Mouse (Mus musculus) G1E (cell line): ENCODE results near the gene Col25a1.

ENCODE experiments used
- CTCF ChIP-seq: IDR thresholded peaks from 2 replicates; pipeline ENCODE4 v1.5.1; 2012; ENCODE audit warnings: low read depth, low read length, inconsistent platforms, mixed read lengths
- GATA1 ChIP-seq: IDR thresholded peaks from 2 replicates; pipeline ENCODE4 v1.6.1; 2012; ENCODE audit warnings: borderline replicate concordance, low read length, inconsistent platforms, mixed read lengths
- GATA2 ChIP-seq: IDR thresholded peaks from 2 replicates; pipeline ENCODE4 v1.6.1; 2012; ENCODE audit warnings: low read depth, low read length, inconsistent platforms, borderline replicate concordance
- POLR2AphosphoS5 ChIP-seq: IDR thresholded peaks from 2 replicates; pipeline ENCODE4 v1.6.1; 2012; ENCODE audit warnings: low read depth, low read length, inconsistent platforms; ENCODE audit not compliant: insufficient replicate concordance
- TAL1 ChIP-seq: conservative IDR thresholded peaks from 2 replicates; pipeline ENCODE4 v1.6.1; 2012; ENCODE audit warnings: low read depth, low read length, inconsistent platforms, mixed read lengths

DNA sequence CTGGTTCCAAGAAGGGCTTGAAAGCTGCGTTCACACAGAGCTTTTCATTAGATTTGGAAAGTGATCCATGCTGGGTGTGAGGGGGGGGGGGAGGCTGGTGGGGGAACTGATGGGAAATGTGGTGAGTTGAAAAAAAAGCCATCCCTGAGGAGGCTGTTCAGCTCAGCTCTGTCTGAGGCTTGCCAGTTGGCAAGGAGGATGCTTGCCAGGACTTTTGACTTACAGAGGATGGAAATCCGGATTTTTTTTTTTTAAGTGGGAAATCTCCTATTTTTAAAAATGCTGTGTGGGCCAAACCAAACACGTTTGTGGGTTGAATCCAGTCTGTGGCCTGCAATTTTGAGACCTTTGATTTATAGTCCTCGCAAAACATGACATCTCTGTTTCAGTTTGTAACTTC lies 35.6 kb downstream of the Col25a1 start:
- TF ChIP-seq CTCF = no peak
- TF ChIP-seq GATA2 = no peak
- no peak for TF ChIP-seq GATA1
- no peak for TF ChIP-seq TAL1
- TF ChIP-seq POLR2AphosphoS5 = no peak
